Mouse (Mus musculus) c-Kit-positive CD71-positive TER-119-positive erythroid progenitor cells, embryonic 14.5 days (primary cell): ENCODE results near the gene Hacl1.

Experiments used
- DNase-seq: peaks from one replicate; pipeline ENCODE4 v3.0.0-alpha.2; 2013; ENCODE audit warnings: low spot score

Hacl1 gene

GRCm38 (mm10) chr14:31640346-31640889 lies 668 bp downstream of the Hacl1 start, which contains the start of gene Gm49387:
TSS of gene Gm49387 (minus strand) at chr14:31640878.
- no peak for DNase-seq

- no peak for DNase-seq
Measured at GRCm38 (mm10) chr14:31630677-31631076, 10.4 kb downstream of the Hacl1 start.

GRCm38 (mm10) chr14:31622748-31623147 lies 18.3 kb downstream of the Hacl1 start:
- DNase-seq, result no peak

- DNase-seq, result no peak
Measured at GRCm38 (mm10) chr14:31620591-31621223, 20.4 kb downstream of the Hacl1 start.

- DNase-seq, result no peak
Measured at GRCm38 (mm10) chr14:31617997-31618396, 23.1 kb downstream of the Hacl1 start.

GRCm38 (mm10) chr14:31617204-31617603 lies 23.9 kb downstream of the Hacl1 start:
- DNase-seq, result no peak

GRCm38 (mm10) chr14:31613671-31614070 lies 27.4 kb downstream of the Hacl1 start:
- no peak for DNase-seq

- no peak for DNase-seq
Measured at GRCm38 (mm10) chr14:31611986-31612385, 29.1 kb downstream of the Hacl1 start.

GRCm38 (mm10) chr14:31605514-31605913 lies 35.6 kb downstream of the Hacl1 start:
- DNase-seq, result no peak

- DNase-seq, result peak; percentile 24
Measured at GRCm38 (mm10) chr14:31604916-31605315, 36.2 kb downstream of the Hacl1 start.

GRCm38 (mm10) chr14:31602616-31602979 lies 38.5 kb downstream of the Hacl1 start:
- peak; percentile 75 for DNase-seq

- no peak for DNase-seq
Measured at GRCm38 (mm10) chr14:31601908-31602615, 39.0 kb downstream of the Hacl1 start.

GRCm38 (mm10) chr14:31597446-31597845 lies 43.6 kb downstream of the Hacl1 start:
- DNase-seq, result no peak

GRCm38 (mm10) chr14:31596408-31596807 lies 44.7 kb downstream of the Hacl1 start:
- no peak for DNase-seq

GRCm38 (mm10) chr14:31594693-31595092 lies 46.4 kb downstream of the Hacl1 start:
- DNase-seq, result no peak

GRCm38 (mm10) chr14:31593036-31593435 lies 48.0 kb downstream of the Hacl1 start:
- DNase-seq, result no peak

- DNase-seq, result no peak
Measured at GRCm38 (mm10) chr14:31591243-31591642, 49.8 kb downstream of the Hacl1 start, which contains the start of gene Colq. TSS of gene Colq (minus strand) at chr14:31591343.

GRCm38 (mm10) chr14:31586451-31586850 lies 54.6 kb downstream of the Hacl1 start:
- no peak for DNase-seq

- no peak for DNase-seq
Measured at GRCm38 (mm10) chr14:31583082-31583481, 58.0 kb downstream of the Hacl1 start.

GRCm38 (mm10) chr14:31577966-31578735 lies 62.9 kb downstream of the Hacl1 start:
- no peak for DNase-seq

GRCm38 (mm10) chr14:31576846-31577697 lies 64.0 kb downstream of the Hacl1 start:
- DNase-seq, result no peak

GRCm38 (mm10) chr14:31575866-31576265 lies 65.2 kb downstream of the Hacl1 start:
- no peak for DNase-seq
